Mouse (Mus musculus) liver, postnatal 0 days (tissue): ENCODE data around the gene Adgre1.

ENCODE experiments used
- CTCF ChIP-seq: sonication (generic); IDR thresholded peaks from 2 replicates; pipeline ENCODE4 v1.5.1; 2016; ENCODE audit warnings: antibody characterized with exemption, low read depth
- EP300 ChIP-seq: IDR thresholded peaks from 2 replicates; pipeline ENCODE4 v1.6.1; 2016; ENCODE audit warnings: antibody characterized with exemption, low read depth, mild to moderate bottlenecking

DNA sequence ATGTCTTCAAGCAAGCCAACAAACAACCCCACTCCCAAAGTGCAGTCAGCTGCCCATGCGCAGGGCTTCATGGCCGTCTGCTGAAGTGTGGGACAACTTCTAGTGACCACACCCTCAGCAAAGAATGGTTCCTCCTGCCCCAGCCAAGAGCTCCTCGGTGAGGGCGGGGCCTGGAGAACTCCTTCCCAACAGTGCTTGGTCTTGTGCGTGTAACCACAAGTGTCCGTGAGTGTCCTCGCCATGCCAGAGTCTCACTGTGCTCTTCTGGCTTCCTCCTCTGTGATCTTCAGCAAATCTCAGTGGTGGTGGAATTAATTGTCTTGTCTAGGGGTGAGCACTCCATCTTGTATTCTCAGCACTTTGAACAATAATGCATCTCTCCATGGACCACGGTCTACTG lies 27.5 kb upstream of the Adgre1 start:
- TF ChIP-seq CTCF (no peak), EP300 (no peak)
